Mouse (Mus musculus) cerebellum, adult (tissue): ENCODE measurements around the gene Ccdc92.

Source experiments
- ATAC-seq: cut with Nextera tagmentation; 2 replicates; pipeline ENCODE4 v1.9.2; 2017; ENCODE audit warnings: mild to moderate bottlenecking, moderate library complexity, mixed read lengths; ENCODE audit not compliant: insufficient number of reproducible peaks, low FRiP score, low TSS enrichment

Gene Ccdc92

GRCm38 (mm10) chr5:124862013-124862866, at the start of gene Ccdc92, which contains the start of gene Zfp664:
Ccdc92 (minus strand) TSS chr5:124862424.
Zfp664 (plus strand) TSS chr5:124862691.
- peak; percentile 84 for ATAC-seq

- peak; percentile 36; the same call in 1 of the 2 replicates for ATAC-seq
Observed at GRCm38 (mm10) chr5:124908860-124909259, 46.6 kb upstream of the Ccdc92 start.

- no peak for ATAC-seq
Observed at GRCm38 (mm10) chr5:124906890-124907289, 44.7 kb upstream of the Ccdc92 start.

- no peak for ATAC-seq
Observed at GRCm38 (mm10) chr5:124903852-124904251, 41.6 kb upstream of the Ccdc92 start.

- ATAC-seq = no peak
Observed at GRCm38 (mm10) chr5:124902195-124902594, 40.0 kb upstream of the Ccdc92 start.

GRCm38 (mm10) chr5:124901675-124902074, 39.5 kb upstream of the Ccdc92 start:
- ATAC-seq = no peak

GRCm38 (mm10) chr5:124900738-124901490, 38.7 kb upstream of the Ccdc92 start:
- no peak for ATAC-seq

GRCm38 (mm10) chr5:124899945-124900631, 37.9 kb upstream of the Ccdc92 start:
- no peak for ATAC-seq

- no peak for ATAC-seq
Observed at GRCm38 (mm10) chr5:124896135-124896534, 33.9 kb upstream of the Ccdc92 start.

GRCm38 (mm10) chr5:124891921-124892370, 29.7 kb upstream of the Ccdc92 start:
- ATAC-seq = no peak

GRCm38 (mm10) chr5:124888661-124889060, 26.4 kb upstream of the Ccdc92 start:
- ATAC-seq = no peak

- peak; percentile 77; the same call in 1 of the 2 replicates for ATAC-seq
Observed at GRCm38 (mm10) chr5:124883877-124884276, 21.7 kb upstream of the Ccdc92 start.

- ATAC-seq = no peak
Observed at GRCm38 (mm10) chr5:124879801-124880200, 17.6 kb upstream of the Ccdc92 start.

GRCm38 (mm10) chr5:124879251-124879650, 17.0 kb upstream of the Ccdc92 start:
- ATAC-seq = no peak

- no peak for ATAC-seq
Observed at GRCm38 (mm10) chr5:124873890-124874601, 11.8 kb upstream of the Ccdc92 start.

- ATAC-seq = no peak
Observed at GRCm38 (mm10) chr5:124873096-124873495, 10.9 kb upstream of the Ccdc92 start.

- ATAC-seq = no peak
Observed at GRCm38 (mm10) chr5:124872033-124872432, 9.8 kb upstream of the Ccdc92 start.

GRCm38 (mm10) chr5:124868981-124869380, 6.8 kb upstream of the Ccdc92 start:
- ATAC-seq = peak; percentile 40; the same call in 1 of the 2 replicates

- peak; percentile 20; the same call in 1 of the 2 replicates for ATAC-seq
Observed at GRCm38 (mm10) chr5:124862871-124863741, 882 bp upstream of the Ccdc92 start.
